ENCODE assay signal across 22 mouse cellular contexts in genomic region chr6:49331369-49332059, GRCm38 (mm10). TPM values are rescaled to one million over a fixed set of nuclear protein-coding genes. Genes with fewer than 3 reads are reported as not detected.
DNase-seq lines count a peak whose midpoint lies in the region; ATAC-seq and TF ChIP-seq lines count a peak whose summit lies in the region.
"Had no signal": no experiment of that assay in that cellular context is flagged by ENCODE, and none has a peak within 500 bp of the region (broad histone marks: within the 10 kb centered on the region; RNA-seq: fewer than 3 reads in every experiment).

No protein-coding gene starts in this region.

- TF ChIP-seq CTCF in liver, postnatal 0 days (IDR thresholded peaks at IDR 0.05; ENCODE audit: low read depth), result no peak
- TF ChIP-seq CTCF in bone marrow macrophage, adult 2 months (IDR thresholded peaks at IDR 0.05; ENCODE audit: low read depth, low read length), result no peak

- H3K4me1 ChIP-seq in heart, embryonic 14.5 days (ENCODE audit: control insufficient read depth in 2 of 2, insufficient read depth in 2 of 2, low read length in 2 of 2), result peaks cover 6 to 15% of the 10 kb centered on the region in 2 experiments; a peak in 3 of 4 replicates
- H3K4me1 ChIP-seq in liver, postnatal 0 days (ENCODE audit: insufficient read depth), result peaks cover 3% of the 10 kb centered on the region; the same call in 1 of the 2 replicates
- H3K4me1 ChIP-seq in bone marrow macrophage, adult 2 months (ENCODE audit: control insufficient read depth, insufficient read depth, low read length), result peaks cover 15% of the 10 kb centered on the region
- H3K4me1 ChIP-seq: forebrain, embryonic 10.5 days; limb, embryonic 15.5 days; lung, embryonic 15.5 days had no signal

- no peaks in the 10 kb centered on the region for H3K27me3 ChIP-seq in heart, embryonic 14.5 days (ENCODE audit: control insufficient read depth, insufficient read depth, low read length)
- H3K27me3 ChIP-seq in liver, postnatal 0 days (ENCODE audit: insufficient read depth, low read length), result no peaks in the 10 kb centered on the region
- H3K27me3 ChIP-seq: limb, embryonic 15.5 days; lung, embryonic 15.5 days; Patski had no signal

- DNase-seq in heart, postnatal 10 days, result no peak
- DNase-seq in liver, postnatal 0 days, result no peak
- DNase-seq in liver (no peak), A20 (ENCODE audit: low read depth, low spot score) (peak; percentile 21)
- no peak for DNase-seq in cerebellum, postnatal 36 days
- DNase-seq: adrenal gland, postnatal 10 days; cerebellum, adult 18-20 months; cerebellum, postnatal 25 days; kidney, adult 11 months; layer of hippocampus, postnatal 36 days; retina, postnatal 1 day had no signal

- H3K4me2 ChIP-seq in heart, embryonic 14.5 days (ENCODE audit: low read length), result peak overlapping the region; percentile 44
- peak overlapping the region; percentile 14 for H3K4me2 ChIP-seq in liver, postnatal 0 days (ENCODE audit: low read depth, low read length)
- H3K4me2 ChIP-seq: limb, embryonic 15.5 days had no signal

- H3K36me3 ChIP-seq in heart, embryonic 14.5 days (ENCODE audit: control insufficient read depth, insufficient read depth, low read length), result 0 out of 2 replicates have a peak, but pooled peaks cover 11% of the 10 kb centered on the region
- H3K36me3 ChIP-seq in liver, postnatal 0 days (replicated peaks; ENCODE audit: insufficient read depth, low read length), result no peaks in the 10 kb centered on the region
- H3K36me3 ChIP-seq: forebrain, embryonic 10.5 days; hindbrain, embryonic 10.5 days; lung, embryonic 15.5 days had no signal

- whole genome bisulfite sequencing in heart, embryonic 14.5 days, result 40% methylated on average over 5 of the region's 5 CpGs
- 40% methylated on average over 5 of the region's 5 CpGs for WGBS in liver, postnatal 0 days (ENCODE audit: insufficient replicate concordance)

- no peak for ATAC-seq in heart, embryonic 14.5 days (ENCODE audit: insufficient number of reproducible peaks, insufficient read depth, low FRiP score, low read depth)
- peak; percentile 48; the same call in 1 of the 2 replicates for ATAC-seq in liver, postnatal 0 days
- ATAC-seq: Patski had no signal

- H3K27ac ChIP-seq in heart, embryonic 14.5 days (replicated peaks in 1 of 2; ENCODE audit: control insufficient read depth in 1 of 2, insufficient read depth in 1 of 2, low read depth in 2 of 2, low read length in 2 of 2), result 0 out of 4 replicates have a peak overlapping the region, but pooled peaks of 1 of the 2 experiments have one; percentile 19
- no peak overlapping the region for H3K27ac ChIP-seq in liver, postnatal 0 days (ENCODE audit: low read depth)
- H3K27ac ChIP-seq in bone marrow macrophage, adult 2 months (ENCODE audit: insufficient read depth, low read depth, low read length), result 0 out of 2 replicates have a peak overlapping the region, but pooled peaks have one; percentile 4
- H3K27ac ChIP-seq: forebrain, embryonic 10.5 days; hindbrain, embryonic 10.5 days; kidney, postnatal 0 days; layer of hippocampus, adult 2 months; limb, embryonic 15.5 days; lung, embryonic 15.5 days had no signal

- intact Hi-C loops in heart, postnatal 10 days (cut with DNase I), result no loop called here

- TF ChIP-seq POLR2A in bone marrow macrophage, adult 2 months (IDR thresholded peaks at IDR 0.05; ENCODE audit: borderline replicate concordance, low read depth, low read length), result no peak

- no peaks in the 10 kb centered on the region for H3K9me3 ChIP-seq in heart, embryonic 14.5 days (ENCODE audit: control insufficient read depth, low read length)
- no peaks in the 10 kb centered on the region for H3K9me3 ChIP-seq in liver, postnatal 0 days (ENCODE audit: low read length)
- H3K9me3 ChIP-seq: forebrain, embryonic 10.5 days; hindbrain, embryonic 10.5 days; limb, embryonic 15.5 days; lung, embryonic 15.5 days had no signal

- H3K9ac ChIP-seq in heart, embryonic 14.5 days (ENCODE audit: low read length), result no peak overlapping the region
- H3K9ac ChIP-seq in liver, postnatal 0 days (replicated peaks), result no peak overlapping the region
- H3K9ac ChIP-seq: limb, embryonic 15.5 days; lung, embryonic 15.5 days had no signal

- H3K4me3 ChIP-seq in heart, embryonic 14.5 days (ENCODE audit: control insufficient read depth in 1 of 2, insufficient read depth in 1 of 2, low read depth in 1 of 2, low read length in 2 of 2), result no peak overlapping the region
- H3K4me3 ChIP-seq in liver, postnatal 0 days (ENCODE audit: low read depth, low read length), result no peak overlapping the region
- H3K4me3 ChIP-seq in bone marrow macrophage, adult 2 months (ENCODE audit: insufficient read depth, low read length), result no peak overlapping the region
- H3K4me3 ChIP-seq: forebrain, embryonic 10.5 days; hindbrain, embryonic 10.5 days; layer of hippocampus, adult 2 months; limb, embryonic 15.5 days; lung, embryonic 15.5 days had no signal

- no peak for TF ChIP-seq EP300 in liver, postnatal 0 days (IDR thresholded peaks at IDR 0.05; ENCODE audit: low read depth)

RNA-seq across cellular contexts. Expression of gene Ccdc126, which starts 12.4 kb away (rescaled TPM):
- polyA plus RNA-seq in heart, embryonic 14.5 days (2014; fragmentation: Nextera tagmentation; extraction: Ambion mirVana), result 8.6 and 9.6 TPM in 2 replicates
- total RNA-seq in heart, postnatal 10 days (2021), result 1 to 10 TPM; 4.4 to 5.4 TPM
- 3.6 and 3.8 TPM in 2 replicates for polyA plus RNA-seq in liver, postnatal 0 days (2015; fragmentation: Nextera tagmentation; extraction: Ambion mirVana)
- polyA plus RNA-seq in bone marrow macrophage, adult 2 months (2012; ENCODE audit: insufficient read depth, insufficient read length, missing spikeins), result 6.4 and 7.0 TPM in 2 replicates

RNA-seq across cellular contexts. Expression of gene Fam221a, which starts 36.0 kb away (rescaled TPM):
- 4.0 and 4.3 TPM in 2 replicates for polyA plus RNA-seq in heart, embryonic 14.5 days (2014; fragmentation: Nextera tagmentation; extraction: Ambion mirVana)
- 1 to 10 TPM; 1.7 to 2.0 TPM for total RNA-seq in heart, postnatal 10 days (2021)
- polyA plus RNA-seq in liver, postnatal 0 days (2015; fragmentation: Nextera tagmentation; extraction: Ambion mirVana), result 2.5 and 3.6 TPM in 2 replicates
- 2.8 and 4.0 TPM in 2 replicates for polyA plus RNA-seq in bone marrow macrophage, adult 2 months (2012; ENCODE audit: insufficient read depth, insufficient read length, missing spikeins)
- total RNA-seq: gastrocnemius, adult 18-20 months; monocyte, adult 5-6 weeks had no signal
